Mouse (Mus musculus) v-Abl transformed pro-B cells (cell line): Measurements from ENCODE around the gene Slfn8.
"Not testable (repeated sequence)": the region's sequence is repeated elsewhere in the genome, so short reads cannot be mapped to it uniquely, and the experiment has no call there.

Experiments
- in situ Hi-C, 2 experiments: fragments of 400-800 bp; cut with MboI; formaldehyde crosslinking; loops; one replicate each; pipeline ENCODE4 v1.15.1; 2025; ENCODE audit not compliant: unreplicated experiment in 2 of 2

Gene Slfn8

DNA sequence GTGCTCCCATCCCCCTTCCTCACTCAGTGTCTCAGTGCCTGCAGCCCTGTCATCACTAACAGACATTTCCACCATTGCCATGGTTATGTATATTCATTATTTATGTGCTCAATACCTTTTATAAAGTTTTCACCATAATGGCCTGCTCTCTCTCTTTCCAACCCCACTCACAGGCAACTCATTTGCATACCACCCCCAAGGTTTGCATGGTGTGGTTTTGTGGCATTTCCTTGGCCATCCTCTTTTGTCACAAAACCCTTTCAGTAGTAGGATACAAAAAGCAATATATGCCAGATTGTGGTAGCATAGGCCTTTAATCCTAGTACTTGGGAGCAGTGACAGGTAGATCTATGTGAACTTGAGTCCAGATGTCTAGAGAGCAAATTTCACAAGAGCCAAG lies 4.5 kb downstream of the Slfn8 start:
- in situ Hi-C loops = no loop called here

DNA sequence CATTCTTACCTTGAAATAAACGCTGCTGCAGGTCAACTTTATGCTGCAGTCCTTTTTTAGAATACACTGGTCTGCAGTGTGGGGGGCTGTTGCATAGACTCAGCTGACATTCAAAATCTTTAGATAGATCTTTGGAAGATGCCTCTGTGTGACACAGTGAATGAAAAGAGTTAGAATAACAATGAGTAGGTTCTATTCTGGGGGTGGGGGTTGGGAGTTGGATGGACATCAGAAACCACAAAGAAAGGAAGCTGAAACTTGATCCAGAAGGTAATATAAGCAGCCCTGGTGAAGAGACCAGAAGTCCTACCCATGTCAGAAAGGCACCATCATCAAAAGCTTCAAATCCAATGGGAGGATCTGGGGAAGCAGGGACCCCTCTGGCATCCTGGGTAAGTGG lies 7.3 kb downstream of the Slfn8 start:
- in situ Hi-C loops = no loop called here

GRCm38 (mm10) chr11:82991469-82992166 lies 29.0 kb downstream of the Slfn8 start, which contains the start of gene Slfn9:
Gene Slfn9, minus strand, starts transcription at chr11:82991830.
- in situ Hi-C loops = no loop called here

DNA sequence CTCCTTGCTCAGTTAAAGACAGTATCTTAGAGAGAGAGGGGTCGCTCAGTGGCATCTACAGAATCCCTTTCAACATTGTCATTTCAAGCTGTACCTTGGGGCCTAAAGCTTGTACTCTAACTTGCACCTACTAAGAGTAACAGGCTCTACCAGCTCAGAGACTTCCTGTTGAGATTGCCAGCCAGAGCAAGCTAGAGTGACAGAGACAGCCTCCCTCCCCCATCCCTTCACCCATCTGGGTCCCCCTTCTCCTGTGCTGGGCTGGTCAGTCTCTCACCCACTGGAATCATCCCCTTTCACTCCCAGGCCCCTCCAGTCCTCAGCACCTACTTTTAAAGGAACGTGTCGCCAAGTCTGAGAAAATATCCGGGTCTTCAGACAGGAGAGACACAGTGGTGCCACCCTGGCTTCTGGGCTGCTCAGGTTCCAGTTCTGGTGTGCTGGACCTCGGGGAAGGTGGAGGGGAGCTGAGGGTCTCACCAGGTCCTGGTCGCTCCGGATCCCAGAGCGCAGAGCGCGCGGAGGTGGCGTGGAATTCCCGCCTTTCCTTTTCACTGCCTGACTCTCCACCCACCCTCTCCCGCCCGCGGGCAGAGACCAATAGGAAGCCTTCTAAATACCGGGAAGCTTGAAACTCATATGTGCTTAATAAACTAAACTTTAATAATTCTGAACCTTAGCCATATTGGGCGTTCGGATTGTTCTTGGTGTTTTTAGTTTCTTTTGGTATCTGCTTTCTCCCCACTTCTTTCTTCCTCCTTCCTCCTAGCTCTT lies 29.8 kb downstream of the Slfn8 start:
- in situ Hi-C loops = not testable (repeated sequence)

GRCm38 (mm10) chr11:82989357-82989756 lies 31.3 kb downstream of the Slfn8 start:
- in situ Hi-C loops = loop anchor here in 1 of 2 experiments (5.0 kb wide), 1 partner anchor 33 kb away; the partner anchor contains the start of gene Slfn8

DNA sequence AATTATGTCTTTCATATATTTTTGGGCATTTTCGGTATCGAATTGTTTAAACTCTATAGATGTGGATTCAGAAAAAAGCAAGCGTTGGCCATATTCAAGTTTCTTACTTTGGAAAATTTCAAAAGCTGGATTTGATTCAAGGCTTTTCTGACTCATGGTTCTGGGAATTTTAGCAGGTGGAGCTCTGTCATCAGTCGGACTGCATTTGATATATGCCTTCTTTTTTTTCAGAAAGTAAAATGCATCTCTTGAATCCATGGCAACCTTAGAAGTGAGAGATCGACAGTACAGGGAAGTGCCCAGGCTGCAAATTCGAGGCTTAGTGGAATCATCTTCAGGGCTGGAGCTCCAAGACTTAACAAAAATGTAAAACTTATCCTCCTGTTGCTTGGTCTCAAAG lies 33.0 kb downstream of the Slfn8 start:
- in situ Hi-C loops = loop anchor here in 1 of 2 experiments (5.0 kb wide), 1 partner anchor 35 kb away; the partner anchor contains the start of gene Slfn8

DNA sequence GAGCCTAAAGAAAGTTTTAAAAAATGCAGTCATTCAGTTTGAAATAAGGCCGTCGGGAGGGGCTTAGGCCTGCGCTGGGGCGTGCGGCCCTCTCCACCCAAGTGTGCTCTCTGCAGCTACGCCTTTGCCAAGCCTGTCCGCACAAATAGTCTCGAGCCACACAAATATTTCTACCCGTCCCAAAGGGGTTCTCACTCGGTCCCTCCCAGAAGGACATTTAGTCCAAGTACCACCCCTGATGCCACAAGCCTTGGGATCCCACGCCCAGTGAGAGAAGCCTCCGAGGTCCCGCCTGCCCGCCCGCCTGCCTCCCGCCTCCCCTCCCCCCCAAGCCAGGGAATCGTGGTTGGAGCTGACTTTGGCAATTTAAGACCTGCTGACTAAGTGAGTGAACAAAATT lies 37.4 kb downstream of the Slfn8 start:
- in situ Hi-C loops = no loop called here

- in situ Hi-C loops = not testable (repeated sequence)
These were observed 38.2 kb downstream of the Slfn8 start for GRCm38 (mm10) chr11:82982409-82982808.

DNA sequence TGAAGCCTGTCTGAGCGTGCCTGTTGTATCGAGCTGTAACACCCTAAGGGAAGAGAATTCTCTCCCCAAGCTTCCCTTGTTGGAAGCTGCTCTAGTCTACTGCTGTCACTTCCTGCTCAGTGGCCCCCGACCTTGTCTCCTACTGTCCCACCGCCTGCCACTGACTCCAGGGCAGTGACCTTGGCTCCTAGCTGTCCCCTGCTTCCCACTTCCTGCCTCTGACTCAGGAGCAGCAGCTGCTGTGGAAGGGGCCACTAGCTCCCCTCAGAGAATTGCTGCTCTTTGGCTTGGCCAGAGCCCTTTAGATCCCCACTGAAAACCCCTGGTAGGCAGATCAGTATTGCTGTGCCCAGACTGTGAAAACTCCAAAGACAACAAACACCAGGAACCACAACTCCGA lies 46.7 kb downstream of the Slfn8 start:
- in situ Hi-C loops = loop anchor here in 1 of 2 experiments (25.0 kb wide), 1 partner anchor 138 kb away; the partner anchor contains the start of gene Slfn1

- in situ Hi-C loops = loop anchor here in 1 of 2 experiments (25.0 kb wide), 1 partner anchor 141 kb away; the partner anchor contains the start of gene Slfn1
These were observed 49.0 kb downstream of the Slfn8 start for GRCm38 (mm10) chr11:82971590-82971974.

GRCm38 (mm10) chr11:82970712-82971589 lies 49.7 kb downstream of the Slfn8 start:
- in situ Hi-C loops = loop anchor here in 1 of 2 experiments (25.0 kb wide), 1 partner anchor 141 kb away; the partner anchor contains the start of gene Slfn1

DNA sequence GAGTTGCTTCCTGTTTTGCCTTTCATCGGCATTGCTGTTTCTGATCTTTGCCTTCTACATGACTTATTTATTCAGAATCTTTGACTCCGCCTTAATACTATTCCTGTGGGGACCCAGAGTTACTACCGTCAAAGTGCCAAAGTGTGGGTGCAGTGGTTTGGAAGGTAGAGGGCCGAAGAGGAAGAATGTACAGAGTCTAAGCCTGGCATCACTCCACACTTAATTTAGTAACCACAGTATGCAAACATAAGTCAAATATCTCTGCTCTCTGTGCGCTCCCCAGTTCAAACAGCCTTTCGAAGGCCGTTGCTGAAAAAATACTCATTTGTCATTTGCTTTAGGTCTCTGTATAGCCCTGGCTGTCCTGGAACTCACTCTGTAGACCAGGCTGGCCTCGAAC lies 58.4 kb downstream of the Slfn8 start:
- in situ Hi-C loops = loop anchor here in 1 of 2 experiments (25.0 kb wide), 1 partner anchor 150 kb away; the partner anchor contains the start of gene Slfn1

- in situ Hi-C loops = loop anchor here in 1 of 2 experiments (25.0 kb wide), 1 partner anchor 151 kb away; the partner anchor contains the start of gene Slfn1
These were observed 58.9 kb downstream of the Slfn8 start for GRCm38 (mm10) chr11:82961743-82962142.

- in situ Hi-C loops = loop anchor here (5.0 to 25.0 kb wide), 2 partner anchors 42 to 153 kb away; partner anchors contain the start of gene Slfn1 (in 1 of the 2)
These were observed 61.0 kb downstream of the Slfn8 start for GRCm38 (mm10) chr11:82959613-82960012.

GRCm38 (mm10) chr11:82956925-82957324 lies 63.7 kb downstream of the Slfn8 start:
- in situ Hi-C loops = loop anchor here (5.0 to 25.0 kb wide), 2 partner anchors 40 to 155 kb away; partner anchors contain the start of gene Slfn1 (in 1 of the 2)

DNA sequence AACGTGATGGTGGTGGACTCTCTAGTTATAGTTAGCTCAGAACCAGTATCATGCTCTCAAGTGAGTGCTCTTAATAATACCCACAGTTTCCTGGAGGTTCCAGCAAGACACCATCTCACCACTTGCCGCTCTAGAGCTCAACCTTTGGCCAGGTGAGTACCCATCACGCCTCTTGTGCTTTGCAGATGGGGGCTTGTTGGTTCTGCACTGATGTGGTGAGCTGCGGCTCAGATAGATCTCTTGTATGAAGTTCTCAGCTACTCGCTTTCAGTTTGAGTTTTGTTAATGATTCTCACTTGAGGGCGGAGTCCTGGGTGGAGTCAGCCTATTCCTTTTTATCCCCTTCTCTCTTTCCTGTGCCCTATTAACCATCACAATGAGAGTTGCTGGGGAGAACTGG lies 66.0 kb downstream of the Slfn8 start:
- in situ Hi-C loops = loop anchor here (5.0 to 25.0 kb wide), 2 partner anchors 37 to 158 kb away; partner anchors contain the start of gene Slfn1 (in 1 of the 2)

GRCm38 (mm10) chr11:82952612-82953542 lies 67.7 kb downstream of the Slfn8 start:
- in situ Hi-C loops = loop anchor here in 1 of 2 experiments (25.0 kb wide), 1 partner anchor 159 kb away; the partner anchor contains the start of gene Slfn1
